Mouse (Mus musculus) forebrain, embryonic 15.5 days (tissue): Measurements from ENCODE around the gene Rbm10. TPM values are rescaled to one million over a fixed set of nuclear protein-coding genes. Genes with fewer than 3 reads are reported as not detected.

Experiments
- ATAC-seq: fragments of 200-750 bp; cut with Nextera tagmentation; replicated peaks from 2 replicates; pipeline ENCODE4 v1.8.0; 2017; ENCODE audit warnings: mild to moderate bottlenecking, moderate TSS enrichment, moderate library complexity
- H3K27ac ChIP-seq: fragments of 300-500 bp; sonication (generic); replicated peaks from 2 replicates; pipeline ENCODE4 v1.5.1; 2015; ENCODE audit warnings: mild to moderate bottlenecking, inconsistent platforms
- H3K27me3 ChIP-seq: fragments of 300-500 bp; sonication (generic); 2 replicates; pipeline ENCODE4 v1.6.1; 2015; ENCODE audit warnings: inconsistent platforms
- H3K36me3 ChIP-seq: fragments of 300-500 bp; sonication (generic); 2 replicates; pipeline ENCODE4 v1.6.1; 2015; ENCODE audit warnings: mild to moderate bottlenecking, inconsistent platforms
- H3K4me1 ChIP-seq: fragments of 300-500 bp; sonication (generic); 2 replicates; pipeline ENCODE4 v1.6.1; 2015; ENCODE audit warnings: inconsistent platforms
- H3K4me2 ChIP-seq: fragments of 300-500 bp; sonication (generic); replicated peaks from 2 replicates; pipeline ENCODE4 v1.6.1; 2015; ENCODE audit warnings: mild to moderate bottlenecking, inconsistent platforms
- H3K4me3 ChIP-seq: fragments of 300-500 bp; sonication (generic); 2 replicates; pipeline ENCODE4 v1.5.1; 2015; ENCODE audit warnings: mild to moderate bottlenecking, inconsistent platforms
- H3K9ac ChIP-seq: fragments of 300-500 bp; sonication (generic); replicated peaks from 2 replicates; pipeline ENCODE4 v1.6.1; 2015; ENCODE audit warnings: mild to moderate bottlenecking, inconsistent platforms
- H3K9me3 ChIP-seq: fragments of 300-500 bp; sonication (generic); 2 replicates; pipeline ENCODE4 v1.6.1; 2016; ENCODE audit warnings: inconsistent platforms
- WGBS: fragments of 180-500 bp; shearing (Covaris S2); methylation state at CpG from one replicate; pipeline ENCODE4 v1.1.7; 2015; ENCODE audit warnings: mixed read lengths; 5-methylcytosine and 5-hydroxymethylcytosine counted together
- polyA plus RNA-seq: library from polyadenylated mRNA; unstranded; fragments of >200 nt; fragmentation: Nextera tagmentation; extraction: Ambion mirVana; gene quantifications from 2 replicates; pipeline ENCODE4 v1.2.1, GENCODE M21; 2015

Gene Rbm10
- 66.9 and 70.1 TPM in 2 replicates for polyA plus RNA-seq

- peak within 1 kb of the TSS; percentile 94 for H3K27ac ChIP-seq
- H3K27me3 ChIP-seq: no peaks in the 10 kb centered on the region
- H3K9me3 ChIP-seq: no peaks in the 10 kb centered on the region
- ATAC-seq: peak; percentile 98
- H3K4me1 ChIP-seq: peaks cover 22% of the 10 kb centered on the region
- peak within 1 kb of the TSS; percentile 65 for H3K4me3 ChIP-seq
- WGBS: 14% methylated on average over 49 of the region's 49 CpGs
- H3K36me3 ChIP-seq: peaks cover 3% of the 10 kb centered on the region; the same call in 1 of the 2 replicates
- H3K4me2 ChIP-seq: peak within 1 kb of the TSS; percentile 48
- H3K9ac ChIP-seq: peak within 1 kb of the TSS; percentile 71
Measured at GRCm38 (mm10) chrX:20617176-20617902, at the start of gene Rbm10, which contains the start of gene Ndufb11. Rbm10 (plus strand) TSS chrX:20617503. Ndufb11 (minus strand) TSS chrX:20617619.

- no peak for ATAC-seq
- 37% methylated on average over 2 of the region's 2 CpGs for WGBS
- H3K9ac ChIP-seq: no peak overlapping the region
- H3K27ac ChIP-seq: no peak overlapping the region
- no peak overlapping the region for H3K4me3 ChIP-seq
- no peak overlapping the region for H3K4me2 ChIP-seq
- H3K9me3 ChIP-seq: no peaks in the 10 kb centered on the region
- H3K27me3 ChIP-seq: no peaks in the 10 kb centered on the region
- no peaks in the 10 kb centered on the region for H3K36me3 ChIP-seq
- no peaks in the 10 kb centered on the region for H3K4me1 ChIP-seq
Measured at GRCm38 (mm10) chrX:20571024-20571423, 46.3 kb upstream of the Rbm10 start.

- H3K9me3 ChIP-seq: no peaks in the 10 kb centered on the region
- H3K36me3 ChIP-seq: no peaks in the 10 kb centered on the region
- H3K9ac ChIP-seq: no peak overlapping the region
- no peaks in the 10 kb centered on the region for H3K4me1 ChIP-seq
- WGBS: 79% methylated on average over 9 of the region's 9 CpGs
- H3K27ac ChIP-seq: no peak overlapping the region
- ATAC-seq: no peak
- no peak overlapping the region for H3K4me3 ChIP-seq
- no peaks in the 10 kb centered on the region for H3K27me3 ChIP-seq
- H3K4me2 ChIP-seq: no peak overlapping the region
Measured at GRCm38 (mm10) chrX:20572683-20573082, 44.6 kb upstream of the Rbm10 start.

- Histone ChIP-seq H3K27me3 (no peaks in the 10 kb centered on the region), H3K36me3 (no peaks in the 10 kb centered on the region), H3K4me3 (no peak overlapping the region), H3K9me3 (no peaks in the 10 kb centered on the region), H3K4me1 (no peaks in the 10 kb centered on the region), H3K27ac (no peak overlapping the region), H3K4me2 (no peak overlapping the region), H3K9ac (no peak overlapping the region)
- WGBS: 88% methylated on average over 4 of the region's 4 CpGs
- no peak for ATAC-seq
Measured at GRCm38 (mm10) chrX:20573927-20574326, 43.4 kb upstream of the Rbm10 start.

- 36% methylated on average over 4 of the region's 4 CpGs for WGBS
- H3K27ac ChIP-seq: no peak overlapping the region
- no peak overlapping the region for H3K4me3 ChIP-seq
- H3K4me2 ChIP-seq: no peak overlapping the region
- H3K4me1 ChIP-seq: no peaks in the 10 kb centered on the region
- H3K27me3 ChIP-seq: no peaks in the 10 kb centered on the region
- no peaks in the 10 kb centered on the region for H3K9me3 ChIP-seq
- no peak overlapping the region for H3K9ac ChIP-seq
- no peak for ATAC-seq
- H3K36me3 ChIP-seq: no peaks in the 10 kb centered on the region
Measured at GRCm38 (mm10) chrX:20587968-20588367, 29.3 kb upstream of the Rbm10 start.

- Histone ChIP-seq H3K9ac (no peak overlapping the region), H3K27ac (no peak overlapping the region), H3K27me3 (no peaks in the 10 kb centered on the region), H3K36me3 (no peaks in the 10 kb centered on the region), H3K9me3 (no peaks in the 10 kb centered on the region), H3K4me1 (no peaks in the 10 kb centered on the region), H3K4me3 (no peak overlapping the region), H3K4me2 (no peak overlapping the region)
- 87% methylated on average over 4 of the region's 4 CpGs for WGBS
- ATAC-seq: no peak
Measured at GRCm38 (mm10) chrX:20608500-20608899, 8.8 kb upstream of the Rbm10 start.

GRCm38 (mm10) chrX:20616861-20617175 is 485 bp upstream of the Rbm10 start:
- Histone ChIP-seq H3K4me3 (peak overlapping the region; percentile 65), H3K4me2 (peak overlapping the region; percentile 48), H3K9me3 (no peaks in the 10 kb centered on the region), H3K36me3 (peaks cover 3% of the 10 kb centered on the region; the same call in 1 of the 2 replicates), H3K9ac (peak overlapping the region; percentile 71), H3K4me1 (peaks cover 22% of the 10 kb centered on the region), H3K27me3 (no peaks in the 10 kb centered on the region), H3K27ac (peak overlapping the region; percentile 94)
- 29% methylated on average over 17 of the region's 17 CpGs for WGBS
- no peak for ATAC-seq

GRCm38 (mm10) chrX:20617903-20618399 is 648 bp downstream of the Rbm10 start:
- Histone ChIP-seq H3K27me3 (no peaks in the 10 kb centered on the region), H3K9me3 (no peaks in the 10 kb centered on the region), H3K9ac (peak overlapping the region; percentile 71), H3K4me1 (peaks cover 22% of the 10 kb centered on the region), H3K4me3 (peak overlapping the region; percentile 65), H3K27ac (peak overlapping the region; percentile 94), H3K36me3 (peaks cover 3% of the 10 kb centered on the region; the same call in 1 of the 2 replicates), H3K4me2 (peak overlapping the region; percentile 48)
- 20% methylated on average over 31 of the region's 31 CpGs for WGBS
- ATAC-seq: peak; percentile 72

GRCm38 (mm10) chrX:20638141-20638540 is 20.8 kb downstream of the Rbm10 start:
- Histone ChIP-seq H3K27me3 (no peaks in the 10 kb centered on the region), H3K9me3 (no peaks in the 10 kb centered on the region), H3K9ac (no peak overlapping the region), H3K36me3 (peaks cover 27% of the 10 kb centered on the region), H3K4me2 (no peak overlapping the region), H3K4me1 (no peaks in the 10 kb centered on the region), H3K4me3 (no peak overlapping the region), H3K27ac (no peak overlapping the region)
- ATAC-seq: no peak
- 97% methylated on average over 2 of the region's 2 CpGs for WGBS

GRCm38 (mm10) chrX:20644780-20645179 is 27.5 kb downstream of the Rbm10 start:
- Histone ChIP-seq H3K4me2 (no peak overlapping the region), H3K4me1 (no peaks in the 10 kb centered on the region), H3K27ac (no peak overlapping the region), H3K36me3 (peaks cover 30% of the 10 kb centered on the region), H3K9ac (no peak overlapping the region), H3K4me3 (no peak overlapping the region), H3K9me3 (no peaks in the 10 kb centered on the region), H3K27me3 (no peaks in the 10 kb centered on the region)
- 80% methylated on average over 5 of the region's 5 CpGs for WGBS
- ATAC-seq: no peak

- ATAC-seq: no peak
- WGBS: 33% methylated on average over 5 of the region's 5 CpGs
- Histone ChIP-seq H3K27ac (no peak overlapping the region), H3K36me3 (no peaks in the 10 kb centered on the region), H3K4me2 (peak overlapping the region; percentile 78), H3K9me3 (no peaks in the 10 kb centered on the region), H3K4me1 (peaks cover 10% of the 10 kb centered on the region; the same call in 1 of the 2 replicates), H3K9ac (no peak overlapping the region), H3K27me3 (no peaks in the 10 kb centered on the region), H3K4me3 (peak overlapping the region; percentile 52)
Measured at GRCm38 (mm10) chrX:20657593-20657992, 40.3 kb downstream of the Rbm10 start.

- no peaks in the 10 kb centered on the region for H3K27me3 ChIP-seq
- H3K9ac ChIP-seq: peak within 1 kb of the TSS; percentile 43
- H3K4me1 ChIP-seq: peaks cover 10% of the 10 kb centered on the region; the same call in 1 of the 2 replicates
- peak within 1 kb of the TSS; percentile 78 for H3K4me2 ChIP-seq
- H3K27ac ChIP-seq: peak within 1 kb of the TSS; percentile 69
- H3K9me3 ChIP-seq: no peaks in the 10 kb centered on the region
- 27% methylated on average over 27 of the region's 27 CpGs for WGBS
- H3K36me3 ChIP-seq: no peaks in the 10 kb centered on the region
- ATAC-seq: peak; percentile 81
- H3K4me3 ChIP-seq: peak within 1 kb of the TSS; percentile 52
Measured at GRCm38 (mm10) chrX:20658026-20658652, 40.8 kb downstream of the Rbm10 start, which contains the start of gene Uba1. Uba1 (plus strand) TSS chrX:20658326.
